Mouse (Mus musculus) lung, postnatal 36 days (tissue): ENCODE results near the gene Cldn2.

Experiments
- DNase-seq: peaks from one replicate; pipeline ENCODE4 v3.0.0; 2022; ENCODE audit warnings: mixed read lengths

The Cldn2 gene

DNA sequence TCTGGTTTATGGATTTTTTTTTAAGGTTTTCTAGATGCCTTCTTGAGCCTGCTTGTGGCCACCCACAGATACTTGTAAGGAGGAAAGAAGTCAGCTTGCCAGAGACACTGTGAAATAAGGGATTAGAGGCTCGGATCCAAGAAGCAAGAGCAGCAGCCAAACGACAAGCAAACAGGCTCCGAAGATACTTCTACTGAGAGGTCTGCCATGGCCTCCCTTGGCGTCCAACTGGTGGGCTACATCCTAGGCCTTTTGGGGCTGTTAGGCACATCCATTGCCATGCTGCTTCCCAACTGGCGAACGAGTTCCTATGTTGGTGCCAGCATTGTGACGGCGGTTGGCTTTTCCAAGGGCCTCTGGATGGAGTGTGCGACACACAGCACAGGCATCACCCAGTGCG, 7.9 kb downstream of the Cldn2 start:
- no peak for DNase-seq

DNA sequence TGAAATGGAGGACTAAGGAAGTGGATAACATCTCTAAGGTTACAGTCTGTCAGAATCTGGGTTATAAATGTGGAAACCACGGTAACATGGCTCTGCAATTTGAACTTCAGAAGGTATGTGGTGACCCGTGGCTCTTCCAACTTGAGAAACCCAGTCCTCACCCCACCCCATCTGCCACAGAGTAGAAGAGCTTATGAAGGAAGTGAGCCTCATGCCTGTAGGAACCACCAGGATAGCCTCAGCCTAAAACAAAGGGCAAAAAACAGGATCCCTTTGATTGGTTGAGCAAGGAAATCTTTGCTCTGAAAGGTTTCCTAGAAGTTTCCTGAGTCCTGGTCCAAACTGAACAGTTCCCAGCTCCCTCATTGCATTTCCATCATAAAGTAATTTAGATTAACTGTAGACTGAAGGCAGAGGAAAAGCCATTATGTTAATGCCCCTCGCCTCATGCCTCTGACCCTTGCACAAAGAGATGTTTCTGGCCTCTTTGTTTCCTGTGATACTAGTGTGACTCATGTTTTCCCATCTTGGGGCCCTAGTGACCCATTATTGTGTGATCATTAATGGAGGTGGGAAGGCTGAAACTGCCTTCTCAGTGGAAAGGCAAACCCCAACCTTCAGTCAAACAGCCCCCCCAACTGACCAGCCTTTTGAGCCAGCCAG, 12.1 kb downstream of the Cldn2 start:
- no peak for DNase-seq

DNA sequence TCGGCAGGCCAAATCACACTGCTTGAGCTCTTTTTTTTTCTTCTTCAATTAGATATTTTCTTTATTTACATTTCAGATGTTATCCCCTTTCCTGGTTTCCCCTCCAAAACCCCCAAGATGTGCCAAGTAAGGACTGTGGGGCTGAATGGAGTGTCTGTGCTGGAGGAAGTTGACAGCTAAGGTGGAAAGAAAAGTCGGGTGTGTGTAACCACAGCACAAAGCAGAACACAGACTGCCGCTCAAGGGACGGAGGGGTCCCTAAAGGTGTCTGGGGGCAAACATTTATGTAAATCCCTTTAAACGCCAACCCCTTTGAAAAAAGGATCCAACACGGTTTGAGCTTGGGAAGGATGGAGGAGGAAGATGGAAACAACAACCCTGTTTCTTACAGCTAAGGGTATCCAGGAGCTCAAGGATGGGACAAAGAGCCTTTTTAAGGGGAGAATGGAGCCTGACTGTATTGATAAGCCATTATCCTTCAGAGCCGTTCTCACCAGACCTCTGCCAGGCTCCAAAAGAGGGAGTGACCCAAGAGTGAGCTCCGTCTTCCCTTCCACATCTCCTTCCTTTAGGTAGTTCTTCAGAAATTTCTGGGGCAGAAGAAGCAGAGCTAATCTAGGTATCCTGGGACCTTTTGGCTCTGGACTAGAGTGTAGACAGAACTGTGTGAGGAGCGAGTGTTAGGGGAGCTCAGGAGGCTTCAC, 12.8 kb downstream of the Cldn2 start:
- no peak for DNase-seq

DNA sequence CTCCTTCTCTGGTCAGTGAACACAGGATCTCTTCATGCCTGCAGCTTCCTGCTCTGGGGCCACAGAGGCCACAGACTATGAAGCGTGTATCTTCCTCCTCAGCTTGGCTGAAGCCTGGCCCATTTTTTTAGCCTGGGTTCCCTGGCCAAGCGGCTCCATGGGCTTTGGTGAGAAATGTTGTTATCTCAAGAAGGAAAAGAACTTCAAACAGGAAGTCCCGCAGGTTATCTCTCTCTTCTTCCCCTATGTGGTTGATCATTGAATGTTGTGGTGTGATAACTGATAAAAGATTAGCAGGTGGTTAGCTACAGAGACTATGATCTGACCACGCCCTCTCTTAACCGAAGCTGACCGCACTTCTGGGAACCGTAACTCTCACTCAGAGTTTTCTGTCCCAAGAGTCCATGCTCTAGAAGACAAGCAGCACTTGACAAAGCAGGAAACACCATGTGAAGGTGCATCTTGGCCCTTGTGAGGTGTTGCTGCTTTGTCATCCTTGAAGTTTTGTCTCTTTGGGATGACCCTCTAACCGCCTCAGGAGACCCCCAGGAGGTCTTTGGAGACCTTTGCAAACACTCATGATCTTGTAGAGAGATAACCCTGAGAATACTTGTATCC, 13.5 kb downstream of the Cldn2 start:
- no peak for DNase-seq

DNA sequence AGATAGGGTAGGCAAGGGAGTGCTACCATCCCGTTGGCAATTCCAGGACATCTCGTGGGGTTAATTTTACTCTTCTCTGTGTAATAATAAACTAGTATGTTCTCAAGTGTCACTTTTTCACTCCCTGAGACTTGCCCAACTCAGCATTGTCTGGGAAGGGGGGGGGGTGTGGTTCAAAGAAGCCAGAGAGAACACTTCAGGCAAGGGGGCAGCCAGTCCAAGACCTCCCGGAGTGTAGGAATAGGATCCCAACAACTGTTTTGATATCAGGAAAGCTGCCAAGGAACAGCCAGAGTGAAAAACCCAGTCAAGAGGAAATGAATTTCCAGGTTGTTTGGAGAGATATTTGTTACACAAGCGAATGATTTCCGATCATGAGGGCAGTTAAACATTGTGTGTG, 14.6 kb downstream of the Cldn2 start:
- no peak for DNase-seq

DNA sequence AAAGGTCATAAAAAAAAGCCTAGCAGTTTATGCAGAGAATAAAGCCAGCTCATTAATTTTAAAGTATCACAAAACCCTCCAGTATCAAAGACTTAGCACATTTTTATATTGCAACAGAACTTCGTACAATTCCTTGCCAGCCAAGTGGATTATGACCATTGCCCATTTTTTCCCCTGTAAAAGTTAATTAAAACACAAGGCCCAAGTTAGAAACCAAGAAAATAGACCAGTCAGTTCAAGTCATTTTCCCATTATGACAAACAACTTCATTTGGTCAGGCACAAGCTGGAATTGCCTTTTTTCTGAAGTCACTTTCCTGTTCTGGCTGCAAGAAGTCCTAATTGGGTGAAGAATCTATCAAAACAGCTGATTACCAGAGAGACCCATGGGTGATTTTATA, 24.8 kb downstream of the Cldn2 start:
- no peak for DNase-seq

DNA sequence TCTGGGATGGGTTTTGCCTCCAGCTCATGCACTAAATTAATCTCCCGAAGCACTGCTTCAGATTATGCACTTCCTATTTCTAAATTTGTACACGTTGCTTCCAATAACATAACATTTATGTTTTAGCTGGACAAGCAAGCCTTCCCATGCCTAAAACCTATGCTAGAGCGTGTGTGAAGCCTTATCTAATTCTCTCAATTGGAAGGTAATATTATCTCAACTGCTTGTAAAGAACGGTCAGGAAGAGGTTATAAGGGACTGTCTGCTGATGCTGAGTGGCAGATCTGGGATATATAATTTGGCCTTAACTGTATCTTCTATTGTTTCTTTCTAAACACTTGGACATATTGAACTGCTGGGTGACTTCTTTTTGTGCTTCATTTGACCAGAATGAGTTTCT, 26.3 kb downstream of the Cldn2 start:
- DNase-seq = no peak

GRCm38 (mm10) chrX:139828363-139829092, 27.9 kb downstream of the Cldn2 start:
- no peak for DNase-seq

GRCm38 (mm10) chrX:139832464-139832863, 31.8 kb downstream of the Cldn2 start:
- DNase-seq = peak; percentile 72

DNA sequence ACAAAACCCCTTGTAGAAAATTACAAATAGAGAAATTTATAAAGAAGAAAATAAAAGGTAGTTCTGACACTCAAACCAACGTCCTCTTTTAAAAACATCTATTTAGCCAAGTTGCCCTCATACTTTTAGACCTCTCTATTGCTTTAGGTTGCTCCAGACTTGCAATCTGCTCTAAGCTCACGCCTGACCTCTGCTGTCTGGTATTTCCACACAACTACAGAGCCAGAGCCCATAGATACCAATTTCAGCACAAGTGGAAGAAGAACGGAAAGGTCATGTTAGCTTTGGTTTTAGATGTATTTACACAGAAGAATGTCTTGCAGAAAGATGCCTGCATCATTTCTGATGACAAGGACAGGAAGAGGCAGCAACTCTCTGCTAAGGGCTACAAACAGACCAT, 38.4 kb downstream of the Cldn2 start:
- DNase-seq = peak; percentile 5

DNA sequence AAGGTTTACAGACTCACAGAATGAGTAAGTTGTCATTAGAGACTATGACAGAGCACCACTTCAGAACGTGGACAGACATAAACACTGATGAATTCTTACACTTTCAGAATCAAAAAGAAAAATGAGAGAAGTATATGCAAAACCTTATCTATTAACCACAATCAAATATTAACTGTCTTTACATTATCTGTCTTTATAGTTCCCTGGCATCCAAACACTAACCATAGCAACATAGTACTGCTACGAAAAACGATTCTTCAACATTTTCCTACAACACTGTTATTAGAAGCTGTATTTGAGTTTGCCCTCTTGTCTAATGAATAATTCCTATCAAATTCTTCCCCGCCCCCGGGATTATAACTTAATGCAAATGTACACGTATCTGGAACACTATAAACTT, 40.5 kb downstream of the Cldn2 start:
- DNase-seq = no peak

DNA sequence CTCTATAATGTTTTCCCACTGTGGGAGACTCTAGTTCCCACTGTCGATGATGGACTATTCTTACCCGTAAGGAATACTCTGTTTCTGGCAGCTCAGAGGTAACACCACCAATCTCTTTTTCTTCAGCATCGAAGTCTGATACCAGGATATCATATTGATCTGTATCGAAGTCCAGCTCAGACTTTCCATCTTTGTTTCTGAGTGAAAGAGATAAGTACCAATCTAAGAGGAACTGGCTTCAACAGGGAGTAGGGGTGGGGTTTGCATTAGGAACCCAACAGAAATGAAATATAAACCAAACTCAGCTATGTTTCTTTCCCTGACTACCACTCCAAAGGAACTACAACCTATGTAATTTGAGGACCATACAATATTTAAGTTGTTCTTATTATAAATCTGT, 54.2 kb downstream of the Cldn2 start:
- DNase-seq = no peak

- DNase-seq = no peak
These were observed 58.8 kb downstream of the Cldn2 start for GRCm38 (mm10) chrX:139859402-139859801.
